Mouse (Mus musculus) midbrain, postnatal 0 days (tissue): ENCODE data around the gene Polr3gl. TPM values are rescaled to one million over a fixed set of nuclear protein-coding genes. Genes with fewer than 3 reads are reported as not detected.
A peak's percentile ranks its signal among the peaks of the same experiment; 100 is the strongest.

Experiments
- ATAC-seq: fragments of 200-750 bp; cut with Nextera tagmentation; 2 replicates; pipeline ENCODE4 v1.8.0; 2017; ENCODE audit warnings: moderate number of reproducible peaks, mild to moderate bottlenecking, moderate TSS enrichment, moderate library complexity; ENCODE audit not compliant: low FRiP score
- DNase-seq: peaks from one replicate; pipeline ENCODE4 v3.0.0-alpha.2; 2015; ENCODE audit warnings: low spot score
- H3K27ac ChIP-seq: fragments of 300-500 bp; sonication (generic); 2 replicates; pipeline ENCODE4 v1.5.1; 2014; ENCODE audit warnings: low read depth, mild to moderate bottlenecking, low read length, mixed read lengths
- H3K27me3 ChIP-seq: fragments of 300-500 bp; sonication (generic); 2 replicates; pipeline ENCODE4 v1.6.1; 2014; ENCODE audit warnings: low read length, control low read depth, mixed read lengths; ENCODE audit not compliant: insufficient read depth
- H3K36me3 ChIP-seq: fragments of 300-500 bp; sonication (generic); 2 replicates; pipeline ENCODE4 v1.6.1; 2014; ENCODE audit warnings: low read length, control low read depth, mixed read lengths; ENCODE audit not compliant: insufficient read depth
- H3K4me1 ChIP-seq: fragments of 300-500 bp; sonication (generic); 2 replicates; pipeline ENCODE4 v1.6.1; 2014; ENCODE audit warnings: mild to moderate bottlenecking, control low read depth, antibody characterized with exemption, low read length, mixed read lengths; ENCODE audit not compliant: insufficient read depth
- H3K4me2 ChIP-seq: fragments of 300-500 bp; sonication (generic); 2 replicates; pipeline ENCODE4 v1.6.1; 2014; ENCODE audit warnings: low read depth, mild to moderate bottlenecking, low read length, mixed read lengths; ENCODE audit not compliant: poor library complexity, severe bottlenecking
- H3K4me3 ChIP-seq: fragments of 300-500 bp; sonication (generic); 2 replicates; pipeline ENCODE4 v1.5.1; 2014; ENCODE audit warnings: low read depth, mild to moderate bottlenecking, low read length, moderate library complexity
- H3K9ac ChIP-seq: fragments of 300-500 bp; sonication (generic); replicated peaks from 2 replicates; pipeline ENCODE4 v1.6.1; 2014; ENCODE audit warnings: mild to moderate bottlenecking, low read length, moderate library complexity, mixed read lengths; ENCODE audit not compliant: poor library complexity, severe bottlenecking
- H3K9me3 ChIP-seq: fragments of 300-500 bp; sonication (generic); 2 replicates; pipeline ENCODE4 v1.6.1; 2016; ENCODE audit warnings: low read length, control low read depth
- CTCF ChIP-seq: IDR thresholded peaks from 2 replicates; pipeline ENCODE4 v1.5.1; 2016; ENCODE audit warnings: antibody characterized with exemption, mild to moderate bottlenecking
- WGBS: fragments of 180-500 bp; shearing (Covaris S2); extraction: QIAGEN DNeasy Blood & Tissue Kit; methylation state at CpG from one replicate; pipeline ENCODE4 v1.1.7; 2014; 5-methylcytosine and 5-hydroxymethylcytosine counted together
- polyA plus RNA-seq: library from polyadenylated mRNA; unstranded; fragments of >200 nt; fragmentation: Nextera tagmentation; extraction: Ambion mirVana; gene quantifications from 2 replicates; pipeline ENCODE4 v1.2.1, GENCODE M21; 2015
- total RNA-seq: library from RNA; depleted of rRNA; stranded (reverse); fragments of >200 nt; gene quantifications from 2 replicates; pipeline ENCODE4 v1.2.3, GENCODE M21; 2014

Polr3gl gene
- total and polyA plus RNA-seq, 2 experiments from 2014 or later, result 16.2 to 32.0 TPM

DNA sequence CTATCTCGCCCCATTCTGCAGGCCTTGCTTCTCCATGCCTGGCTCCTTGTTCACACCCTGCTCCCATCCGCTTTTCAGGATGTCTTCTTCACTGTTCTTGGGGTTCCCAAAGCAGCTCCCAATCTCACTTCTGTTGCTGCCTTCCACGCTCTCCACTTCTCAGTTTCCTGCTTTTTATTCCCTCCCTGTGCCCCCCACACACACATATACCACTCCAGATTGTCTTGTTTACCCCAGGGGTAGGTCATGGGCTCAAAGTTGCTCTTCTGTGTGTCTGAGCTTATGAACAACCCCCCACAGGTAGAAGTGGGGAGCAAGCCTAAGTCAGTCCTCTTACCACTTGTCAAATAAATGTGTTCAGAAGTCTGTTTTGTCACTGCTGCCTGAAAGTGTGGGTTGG lies 5.4 kb upstream of the Polr3gl start:
- Histone ChIP-seq H3K4me2 (0 out of 2 replicates have a peak overlapping the region, but pooled peaks have one; percentile 96), H3K36me3 (no peaks in the 10 kb centered on the region), H3K27ac (no peak overlapping the region), H3K4me3 (no peak overlapping the region), H3K9ac (no peak overlapping the region), H3K27me3 (no peaks in the 10 kb centered on the region), H3K9me3 (no peaks in the 10 kb centered on the region), H3K4me1 (peaks cover 20% of the 10 kb centered on the region; the same call in 1 of the 2 replicates)
- 81% methylated on average over 3 of the region's 3 CpGs for WGBS
- DNase-seq (no peak), ATAC-seq (no peak)
- TF ChIP-seq CTCF, result no peak

DNA sequence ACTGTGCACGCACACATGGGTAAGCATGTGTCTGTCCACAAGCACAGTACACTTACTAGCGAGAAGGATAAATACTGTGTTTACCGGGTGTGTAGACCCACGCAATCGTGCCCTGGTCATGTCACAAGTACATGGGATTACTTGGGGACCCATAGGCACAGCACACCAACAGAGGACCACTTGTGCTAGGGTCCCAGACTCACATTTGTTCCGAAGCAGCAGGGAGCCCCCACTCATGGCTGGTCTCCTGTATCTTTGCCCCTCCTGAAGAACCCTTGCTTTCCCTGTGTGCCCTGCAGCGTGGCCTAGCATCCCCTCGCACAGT lies 5.0 kb upstream of the Polr3gl start:
- no peaks in the 10 kb centered on the region for H3K36me3 ChIP-seq
- no peak overlapping the region for H3K27ac ChIP-seq
- no peak for ATAC-seq
- no peak overlapping the region for H3K9ac ChIP-seq
- H3K9me3 ChIP-seq, result no peaks in the 10 kb centered on the region
- H3K4me2 ChIP-seq, result peak overlapping the region; percentile 96
- WGBS, result 57% methylated on average over 8 of the region's 8 CpGs
- H3K4me3 ChIP-seq, result peak overlapping the region; percentile 60
- DNase-seq, result no peak
- TF ChIP-seq CTCF, result no peak
- peaks cover 20% of the 10 kb centered on the region; the same call in 1 of the 2 replicates for H3K4me1 ChIP-seq
- H3K27me3 ChIP-seq, result no peaks in the 10 kb centered on the region

DNA sequence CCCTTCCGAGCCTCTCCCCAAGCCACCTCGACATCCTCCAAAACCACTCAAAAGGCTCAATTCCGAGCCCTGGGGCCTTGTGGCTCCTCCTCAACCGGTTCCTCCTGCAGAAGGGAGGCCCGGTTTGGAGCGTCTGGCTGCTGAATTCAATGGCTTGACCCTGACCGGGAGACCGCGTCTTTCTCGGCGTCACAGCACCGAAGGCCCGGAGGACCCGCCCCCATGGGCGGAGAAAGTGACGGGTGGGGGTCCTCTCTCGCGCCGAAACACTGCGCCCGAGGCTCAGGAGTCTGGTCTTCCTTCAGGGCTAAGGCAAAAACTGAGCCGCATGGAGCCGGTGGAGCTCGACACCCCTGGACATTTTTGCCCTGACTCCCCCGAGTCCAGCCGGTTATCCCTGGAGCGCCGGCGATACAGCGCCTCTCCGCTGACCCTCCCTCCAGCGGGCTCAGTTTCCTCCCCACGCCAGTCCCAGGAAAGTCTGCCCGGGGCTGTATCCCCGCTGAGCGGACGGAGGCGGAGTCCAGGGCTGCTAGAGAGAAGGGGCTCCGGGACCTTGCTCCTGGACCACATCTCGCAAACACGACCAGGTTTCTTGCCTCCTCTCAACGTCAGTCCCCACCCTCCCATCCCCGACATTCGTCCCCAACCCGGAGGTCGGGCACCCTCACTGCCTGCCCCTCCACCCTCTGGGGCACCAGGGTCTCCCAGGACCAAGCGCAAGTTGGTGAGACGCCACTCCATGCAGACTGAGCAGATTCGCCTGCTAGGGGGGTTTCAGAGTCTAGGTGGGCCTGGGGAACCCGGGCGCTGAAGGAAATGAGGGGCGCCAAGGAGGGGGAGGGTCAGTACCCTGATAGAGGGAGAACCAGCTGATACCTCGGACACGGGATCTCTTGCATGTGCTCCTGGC lies 4.4 kb upstream of the Polr3gl start:
- H3K4me3 ChIP-seq, result peak overlapping the region; percentile 60
- peak overlapping the region; percentile 96 for H3K4me2 ChIP-seq
- peak overlapping the region; percentile 77 for H3K27ac ChIP-seq
- H3K27me3 ChIP-seq, result no peaks in the 10 kb centered on the region
- ATAC-seq (no peak), DNase-seq (peak; percentile 79)
- peak overlapping the region; percentile 81 for H3K9ac ChIP-seq
- no peaks in the 10 kb centered on the region for H3K36me3 ChIP-seq
- no peak for TF ChIP-seq CTCF
- H3K9me3 ChIP-seq, result no peaks in the 10 kb centered on the region
- WGBS, result 2% methylated on average over 51 of the region's 54 CpGs
- H3K4me1 ChIP-seq, result peaks cover 16% of the 10 kb centered on the region; the same call in 1 of the 2 replicates

DNA sequence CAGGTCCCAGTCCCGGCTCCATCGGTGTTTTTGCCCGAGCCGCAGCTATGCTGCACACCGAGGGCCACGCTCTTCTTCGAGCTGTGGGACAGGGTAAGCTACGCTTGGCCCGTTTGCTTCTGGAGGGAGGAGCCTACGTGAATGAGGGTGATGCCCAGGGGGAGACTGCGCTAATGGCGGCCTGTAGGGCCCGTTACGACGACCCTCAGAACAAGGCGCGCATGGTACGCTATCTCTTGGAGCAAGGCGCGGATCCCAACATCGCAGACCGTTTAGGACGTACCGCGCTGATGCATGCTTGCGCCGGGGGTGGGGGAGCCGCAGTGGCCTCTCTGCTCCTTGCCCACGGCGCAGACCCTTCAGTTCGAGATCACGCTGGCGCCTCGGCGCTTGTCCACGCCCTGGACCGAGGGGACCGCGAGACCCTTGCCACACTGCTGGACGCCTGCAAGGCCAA lies 3.5 kb upstream of the Polr3gl start:
- no peaks in the 10 kb centered on the region for H3K9me3 ChIP-seq
- WGBS, result under 1% methylated on average over 40 of the region's 40 CpGs
- no peak for TF ChIP-seq CTCF
- peak overlapping the region; percentile 81 for H3K9ac ChIP-seq
- ATAC-seq, result no peak
- DNase-seq, result peak; percentile 50
- no peaks in the 10 kb centered on the region for H3K36me3 ChIP-seq
- peak overlapping the region; percentile 60 for H3K4me3 ChIP-seq
- peak overlapping the region; percentile 77 for H3K27ac ChIP-seq
- no peaks in the 10 kb centered on the region for H3K27me3 ChIP-seq
- H3K4me1 ChIP-seq, result peaks cover 11% of the 10 kb centered on the region; the same call in 1 of the 2 replicates
- H3K4me2 ChIP-seq, result peak overlapping the region; percentile 96

DNA sequence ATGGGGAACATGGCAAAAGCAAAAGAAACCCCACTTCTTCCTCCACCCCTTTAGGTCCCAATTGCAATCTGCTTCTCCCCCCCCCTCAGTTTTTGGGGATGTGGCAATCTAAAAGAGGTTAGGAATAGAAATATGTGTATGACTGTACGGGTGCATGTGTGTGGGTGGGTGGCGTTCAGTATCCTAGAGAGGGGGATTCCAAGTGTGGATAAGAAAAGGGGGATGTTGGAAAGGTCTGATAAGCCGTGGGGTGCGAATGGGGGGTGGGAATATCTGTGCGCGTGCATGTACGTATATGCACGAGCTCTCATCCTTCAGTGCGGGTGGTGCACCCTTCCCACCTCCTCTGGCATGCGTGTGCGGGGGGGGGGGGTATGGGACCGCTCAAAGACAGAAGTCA lies 2.9 kb upstream of the Polr3gl start:
- WGBS, result 2% methylated on average over 11 of the region's 12 CpGs
- Histone ChIP-seq H3K9ac (peak overlapping the region; percentile 81), H3K4me1 (peaks cover 9% of the 10 kb centered on the region; the same call in 1 of the 2 replicates), H3K36me3 (no peaks in the 10 kb centered on the region), H3K27ac (peak overlapping the region; percentile 77), H3K4me3 (peak overlapping the region; percentile 60), H3K4me2 (peak overlapping the region; percentile 96), H3K27me3 (no peaks in the 10 kb centered on the region), H3K9me3 (no peaks in the 10 kb centered on the region)
- DNase-seq (peak; percentile 38), ATAC-seq (peak; percentile 11; the same call in 1 of the 2 replicates)
- no peak for TF ChIP-seq CTCF

DNA sequence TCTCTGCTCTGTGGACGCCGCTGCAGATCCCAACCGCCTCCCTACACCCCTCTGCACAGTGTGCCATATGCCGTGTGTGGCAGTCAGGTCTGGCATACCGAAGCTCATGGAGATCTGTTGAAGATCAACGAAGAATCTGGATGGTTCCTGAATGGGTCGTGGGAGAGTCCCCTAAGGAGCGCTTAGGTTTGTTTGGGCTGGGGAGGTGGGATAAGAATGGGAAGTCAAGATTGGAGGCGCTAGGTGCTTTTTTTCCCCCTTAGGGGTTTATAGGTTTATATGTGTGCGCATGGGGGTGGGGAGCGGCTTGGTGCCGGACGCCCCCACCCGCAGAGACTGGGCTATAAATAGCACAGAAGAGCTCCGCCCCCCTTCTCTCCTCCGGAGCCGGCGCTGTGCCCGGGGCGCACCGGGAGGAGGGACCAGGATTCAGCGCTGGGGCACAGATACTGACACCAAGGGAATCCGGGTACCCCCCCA lies 2.3 kb upstream of the Polr3gl start, which contains the start of gene Ankrd34a:
Ankrd34a (plus strand) TSS at position 409 of the 480 bp plus-strand sequence.
- peak; percentile 12 for ATAC-seq
- Histone ChIP-seq H3K27ac (peak within 1 kb of the TSS; percentile 77), H3K27me3 (no peaks in the 10 kb centered on the region), H3K4me1 (peaks cover 8% of the 10 kb centered on the region; the same call in 1 of the 2 replicates), H3K9ac (peak within 1 kb of the TSS; percentile 81), H3K9me3 (no peaks in the 10 kb centered on the region), H3K4me2 (peak within 1 kb of the TSS; percentile 96), H3K4me3 (peak within 1 kb of the TSS; percentile 60), H3K36me3 (no peaks in the 10 kb centered on the region)
- WGBS, result under 1% methylated on average over 20 of the region's 23 CpGs
- TF ChIP-seq CTCF, result no peak
- peak; percentile 60 for DNase-seq
